Mouse (Mus musculus) forebrain, embryonic 15.5 days (tissue): ENCODE data around the gene Gm9999. TPM values are rescaled to one million over a fixed set of nuclear protein-coding genes. Genes with fewer than 3 reads are reported as not detected.

Experiments
- ATAC-seq: fragments of 200-750 bp; cut with Nextera tagmentation; replicated peaks from 2 replicates; pipeline ENCODE4 v1.8.0; 2017; ENCODE audit warnings: mild to moderate bottlenecking, moderate TSS enrichment, moderate library complexity
- H3K27ac ChIP-seq: fragments of 300-500 bp; sonication (generic); replicated peaks from 2 replicates; pipeline ENCODE4 v1.5.1; 2015; ENCODE audit warnings: mild to moderate bottlenecking, inconsistent platforms
- H3K27me3 ChIP-seq: fragments of 300-500 bp; sonication (generic); 2 replicates; pipeline ENCODE4 v1.6.1; 2015; ENCODE audit warnings: inconsistent platforms
- H3K36me3 ChIP-seq: fragments of 300-500 bp; sonication (generic); 2 replicates; pipeline ENCODE4 v1.6.1; 2015; ENCODE audit warnings: mild to moderate bottlenecking, inconsistent platforms
- H3K4me1 ChIP-seq: fragments of 300-500 bp; sonication (generic); 2 replicates; pipeline ENCODE4 v1.6.1; 2015; ENCODE audit warnings: inconsistent platforms
- H3K4me2 ChIP-seq: fragments of 300-500 bp; sonication (generic); replicated peaks from 2 replicates; pipeline ENCODE4 v1.6.1; 2015; ENCODE audit warnings: mild to moderate bottlenecking, inconsistent platforms
- H3K4me3 ChIP-seq: fragments of 300-500 bp; sonication (generic); 2 replicates; pipeline ENCODE4 v1.5.1; 2015; ENCODE audit warnings: mild to moderate bottlenecking, inconsistent platforms
- H3K9ac ChIP-seq: fragments of 300-500 bp; sonication (generic); replicated peaks from 2 replicates; pipeline ENCODE4 v1.6.1; 2015; ENCODE audit warnings: mild to moderate bottlenecking, inconsistent platforms
- H3K9me3 ChIP-seq: fragments of 300-500 bp; sonication (generic); 2 replicates; pipeline ENCODE4 v1.6.1; 2016; ENCODE audit warnings: inconsistent platforms
- WGBS: fragments of 180-500 bp; shearing (Covaris S2); methylation state at CpG from one replicate; pipeline ENCODE4 v1.1.7; 2015; ENCODE audit warnings: mixed read lengths; 5-methylcytosine and 5-hydroxymethylcytosine counted together
- polyA plus RNA-seq: library from polyadenylated mRNA; unstranded; fragments of >200 nt; fragmentation: Nextera tagmentation; extraction: Ambion mirVana; gene quantifications from 2 replicates; pipeline ENCODE4 v1.2.1, GENCODE M21; 2015

Gene Gm9999
- polyA plus RNA-seq, 1 experiment from 2014 or later, result not detected

GRCm38 (mm10) chr7:47001125-47001899 lies 17.9 kb downstream of the Gm9999 start:
- WGBS, result 58% methylated on average over 5 of the region's 5 CpGs
- H3K27ac ChIP-seq, result peak overlapping the region; percentile 79
- H3K36me3 ChIP-seq, result peaks cover 21% of the 10 kb centered on the region
- no peak overlapping the region for H3K9ac ChIP-seq
- no peaks in the 10 kb centered on the region for H3K9me3 ChIP-seq
- H3K27me3 ChIP-seq, result no peaks in the 10 kb centered on the region
- peaks cover 68% of the 10 kb centered on the region for H3K4me1 ChIP-seq
- H3K4me3 ChIP-seq, result no peak overlapping the region
- no peak overlapping the region for H3K4me2 ChIP-seq
- ATAC-seq, result no peak

- H3K4me1 ChIP-seq, result peaks cover 71% of the 10 kb centered on the region
- 60% methylated on average over 4 of the region's 4 CpGs for WGBS
- no peak overlapping the region for H3K9ac ChIP-seq
- no peaks in the 10 kb centered on the region for H3K9me3 ChIP-seq
- no peak overlapping the region for H3K4me3 ChIP-seq
- peak overlapping the region; percentile 62 for H3K27ac ChIP-seq
- H3K27me3 ChIP-seq, result no peaks in the 10 kb centered on the region
- H3K36me3 ChIP-seq, result peaks cover 19% of the 10 kb centered on the region
- H3K4me2 ChIP-seq, result no peak overlapping the region
- ATAC-seq, result no peak
Observed at GRCm38 (mm10) chr7:47001900-47002275, 18.5 kb downstream of the Gm9999 start.

DNA sequence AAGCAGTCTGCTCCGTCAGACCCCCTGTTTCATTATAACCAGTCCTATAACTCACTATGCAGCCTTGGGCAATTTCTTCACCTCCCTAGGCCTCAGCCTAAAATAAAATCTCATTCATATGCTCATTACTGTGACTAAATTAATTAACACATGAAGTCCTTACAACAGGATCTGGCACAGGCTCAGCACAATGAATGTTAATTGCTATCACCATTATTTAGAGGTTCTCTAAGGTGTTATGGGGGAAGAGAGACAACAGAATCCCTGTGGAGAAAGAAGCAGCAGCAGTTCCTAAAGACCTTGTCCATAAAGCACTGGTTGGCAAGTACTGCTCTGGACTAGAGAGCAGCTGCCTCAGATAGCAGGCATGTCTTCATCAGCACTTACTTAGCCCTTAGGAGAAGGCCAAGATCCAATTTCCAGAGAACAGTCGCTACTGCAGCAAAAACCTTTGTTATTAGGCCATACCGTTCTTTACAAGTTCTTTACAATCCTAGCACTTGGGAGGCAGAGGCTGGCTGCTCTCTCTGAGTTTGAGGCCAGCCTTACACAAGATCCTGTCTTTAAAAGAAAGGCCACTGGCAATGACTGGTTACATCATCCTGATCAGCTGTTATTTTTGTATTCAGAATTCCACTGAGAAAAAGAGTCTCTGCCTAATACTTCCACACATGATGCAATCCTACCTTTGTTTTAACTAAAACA lies 20.2 kb downstream of the Gm9999 start:
- Histone ChIP-seq H3K4me2 (no peak overlapping the region), H3K27ac (peak overlapping the region; percentile 62), H3K9ac (no peak overlapping the region)

GRCm38 (mm10) chr7:47007109-47007780 lies 23.9 kb downstream of the Gm9999 start:
- Histone ChIP-seq H3K9me3 (no peaks in the 10 kb centered on the region), H3K4me1 (peaks cover 65% of the 10 kb centered on the region), H3K27me3 (no peaks in the 10 kb centered on the region), H3K9ac (peak overlapping the region; percentile 56), H3K4me2 (peak overlapping the region; percentile 86), H3K36me3 (no peaks in the 10 kb centered on the region), H3K27ac (peak overlapping the region; percentile 89), H3K4me3 (peak overlapping the region; percentile 74)
- WGBS, result 20% methylated on average over 21 of the region's 21 CpGs
- ATAC-seq, result no peak

More for the DNA sequence above, 20.2 kb downstream of the Gm9999 start:
- 14% methylated on average over 3 of the region's 3 CpGs for WGBS
- ATAC-seq, result no peak
- Histone ChIP-seq H3K4me1 (peaks cover 75% of the 10 kb centered on the region), H3K27me3 (no peaks in the 10 kb centered on the region), H3K36me3 (peaks cover 2% of the 10 kb centered on the region; the same call in 1 of the 2 replicates), H3K4me3 (no peak overlapping the region), H3K9me3 (no peaks in the 10 kb centered on the region)

- ATAC-seq, result no peak; the same call in 1 of the 2 replicates
- Histone ChIP-seq H3K27ac (peak overlapping the region; percentile 89), H3K27me3 (no peaks in the 10 kb centered on the region), H3K4me1 (peaks cover 60% of the 10 kb centered on the region), H3K9ac (peak overlapping the region; percentile 56), H3K4me2 (peak overlapping the region; percentile 86), H3K4me3 (peak overlapping the region; percentile 74), H3K9me3 (no peaks in the 10 kb centered on the region), H3K36me3 (no peaks in the 10 kb centered on the region)
- WGBS, result under 1% methylated on average over 25 of the region's 25 CpGs
Observed at GRCm38 (mm10) chr7:47007818-47008167, 24.4 kb downstream of the Gm9999 start.

- under 1% methylated on average over 57 of the region's 57 CpGs for WGBS
- H3K27ac ChIP-seq, result peak within 1 kb of the TSS; percentile 89
- H3K27me3 ChIP-seq, result no peaks in the 10 kb centered on the region
- no peaks in the 10 kb centered on the region for H3K9me3 ChIP-seq
- peak within 1 kb of the TSS; percentile 86 for H3K4me2 ChIP-seq
- peak within 1 kb of the TSS; percentile 56 for H3K9ac ChIP-seq
- peak; percentile 96 for ATAC-seq
- peak within 1 kb of the TSS; percentile 74 for H3K4me3 ChIP-seq
- H3K4me1 ChIP-seq, result peaks cover 54% of the 10 kb centered on the region
- H3K36me3 ChIP-seq, result no peaks in the 10 kb centered on the region
Observed at GRCm38 (mm10) chr7:47008168-47008993, 25.0 kb downstream of the Gm9999 start, which contains the start of gene Spty2d1. Gene Spty2d1 (minus strand): TSS chr7:47008411.

GRCm38 (mm10) chr7:47013131-47013767 lies 29.9 kb downstream of the Gm9999 start:
- H3K9me3 ChIP-seq, result no peaks in the 10 kb centered on the region
- H3K27me3 ChIP-seq, result no peaks in the 10 kb centered on the region
- no peak overlapping the region for H3K27ac ChIP-seq
- peaks cover 24% of the 10 kb centered on the region for H3K4me1 ChIP-seq
- no peak overlapping the region for H3K9ac ChIP-seq
- H3K4me2 ChIP-seq, result no peak overlapping the region
- no peak overlapping the region for H3K4me3 ChIP-seq
- no peak for ATAC-seq
- WGBS, result 51% methylated on average over 9 of the region's 9 CpGs
- H3K36me3 ChIP-seq, result no peaks in the 10 kb centered on the region

DNA sequence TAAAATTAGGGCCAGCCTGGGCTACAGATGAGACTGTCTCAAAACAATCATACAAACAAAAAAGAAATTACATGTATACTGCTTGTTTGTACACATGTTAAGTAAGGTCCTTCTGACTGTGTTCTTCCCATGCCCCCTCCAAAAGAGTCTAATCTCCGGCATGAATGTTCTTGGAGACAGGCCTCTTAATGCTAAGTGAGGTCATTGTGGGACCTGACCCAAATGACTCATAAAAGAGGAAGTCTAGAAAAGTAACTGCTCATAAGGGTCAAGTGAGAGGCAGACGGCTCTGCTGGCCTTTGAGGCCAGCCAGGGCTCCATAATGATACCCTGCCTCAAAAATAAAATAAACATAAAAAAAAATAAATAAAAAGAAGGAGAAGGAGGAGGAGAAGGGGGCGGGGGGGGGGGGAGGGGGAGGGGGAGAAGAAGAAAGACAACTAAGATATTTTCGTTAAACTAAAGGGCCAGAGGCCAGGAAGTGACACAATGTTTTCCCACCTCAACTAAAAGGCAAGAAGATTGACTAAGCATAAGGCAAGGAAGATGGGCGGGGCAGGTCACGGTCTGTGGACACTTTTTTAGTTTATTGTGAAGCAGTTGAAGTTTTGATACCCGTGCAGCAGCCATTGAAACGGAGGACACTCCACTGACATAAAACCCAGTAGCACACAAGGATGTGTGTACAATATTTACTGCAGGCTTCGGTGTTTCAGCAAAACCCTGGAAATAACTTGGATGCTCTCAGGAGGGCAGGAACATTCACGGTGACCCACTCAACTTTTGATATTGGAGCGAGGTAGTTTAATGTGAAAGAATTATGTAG lies 31.4 kb downstream of the Gm9999 start:
- Histone ChIP-seq H3K36me3 (no peaks in the 10 kb centered on the region), H3K4me2 (no peak overlapping the region), H3K4me3 (no peak overlapping the region), H3K4me1 (peaks cover 12% of the 10 kb centered on the region), H3K27me3 (no peaks in the 10 kb centered on the region), H3K9me3 (no peaks in the 10 kb centered on the region), H3K27ac (0 out of 2 replicates have a peak overlapping the region, but pooled peaks have one; percentile 38), H3K9ac (no peak overlapping the region)
- 53% methylated on average over 11 of the region's 11 CpGs for WGBS
- no peak for ATAC-seq

GRCm38 (mm10) chr7:47015390-47016065 lies 32.1 kb downstream of the Gm9999 start:
- H3K36me3 ChIP-seq, result no peaks in the 10 kb centered on the region
- H3K9ac ChIP-seq, result 0 out of 2 replicates have a peak overlapping the region, but pooled peaks have one; percentile 26
- WGBS, result 8% methylated on average over 6 of the region's 6 CpGs
- ATAC-seq, result peak; percentile 92
- no peaks in the 10 kb centered on the region for H3K9me3 ChIP-seq
- peak overlapping the region; percentile 27 for H3K4me3 ChIP-seq
- peaks cover 8% of the 10 kb centered on the region for H3K4me1 ChIP-seq
- H3K4me2 ChIP-seq, result peak overlapping the region; percentile 43
- no peaks in the 10 kb centered on the region for H3K27me3 ChIP-seq
- 0 out of 2 replicates have a peak overlapping the region, but pooled peaks have one; percentile 38 for H3K27ac ChIP-seq

DNA sequence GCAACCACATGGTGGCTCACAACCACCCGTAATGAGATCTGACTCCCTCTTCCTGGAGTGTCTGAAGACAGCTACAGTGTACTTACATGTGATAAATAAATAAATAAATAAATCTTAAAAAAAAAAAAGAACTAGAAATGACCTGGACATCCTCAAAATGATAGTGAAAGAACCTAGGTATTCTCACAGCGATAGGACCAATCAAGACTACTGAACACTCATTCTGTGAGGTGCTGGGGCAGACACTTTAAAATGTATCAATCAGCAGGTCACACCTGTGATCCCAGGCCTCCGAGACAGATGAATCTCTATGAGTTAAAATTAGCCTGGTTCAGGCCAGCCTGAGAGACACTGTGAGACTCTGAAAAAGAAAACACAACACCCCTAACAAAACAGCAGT lies 33.2 kb downstream of the Gm9999 start:
- Histone ChIP-seq H3K27ac (no peak overlapping the region), H3K4me1 (peaks cover 8% of the 10 kb centered on the region), H3K9me3 (no peaks in the 10 kb centered on the region), H3K27me3 (no peaks in the 10 kb centered on the region), H3K36me3 (no peaks in the 10 kb centered on the region), H3K4me3 (no peak overlapping the region), H3K4me2 (no peak overlapping the region), H3K9ac (no peak overlapping the region)
- no peak for ATAC-seq
- 91% methylated on average over 3 of the region's 3 CpGs for WGBS
